Mouse (Mus musculus) left cerebral cortex, adult 9 months (tissue): ENCODE data around the gene Brsk2.
"Not testable (repeated sequence)": the region's sequence is repeated elsewhere in the genome, so short reads cannot be mapped to it uniquely, and the experiment has no call there.

Experiments used
- DNase-seq, 2 experiments: peaks; one replicate each; pipeline ENCODE4 v3.0.0; 2022; ENCODE audit warnings: low spot score in 2 of 2

Brsk2 gene

GRCm38 (mm10) chr7:141948906-141949798, at the start of gene Brsk2:
Gene Brsk2, plus strand, starts transcription at chr7:141949751.
- DNase-seq, result peak; percentile 93 to 96

- DNase-seq, result no peak
Observed at GRCm38 (mm10) chr7:141901825-141902224, 47.7 kb upstream of the Brsk2 start.

GRCm38 (mm10) chr7:141902269-141902729, 47.3 kb upstream of the Brsk2 start:
- peak; percentile 93 to 99 for DNase-seq

GRCm38 (mm10) chr7:141902791-141903190, 46.8 kb upstream of the Brsk2 start:
- peak; percentile 35 to 69 for DNase-seq

- no peak for DNase-seq
Observed at GRCm38 (mm10) chr7:141908591-141908990, 41.0 kb upstream of the Brsk2 start.

GRCm38 (mm10) chr7:141911305-141911704, 38.2 kb upstream of the Brsk2 start:
- no peak for DNase-seq

- DNase-seq, result no peak
Observed at GRCm38 (mm10) chr7:141918407-141918806, 31.1 kb upstream of the Brsk2 start, which contains the start of gene Tollip. Gene Tollip, minus strand, starts transcription at chr7:141918507.

GRCm38 (mm10) chr7:141924121-141924520, 25.4 kb upstream of the Brsk2 start:
- DNase-seq, result not testable (repeated sequence)

GRCm38 (mm10) chr7:141924917-141925316, 24.6 kb upstream of the Brsk2 start:
- DNase-seq, result peak in 1 of 2 experiments; percentile 64

GRCm38 (mm10) chr7:141928642-141929041, 20.9 kb upstream of the Brsk2 start:
- DNase-seq, result peak in 1 of 2 experiments; percentile 75

- DNase-seq, result no peak
Observed at GRCm38 (mm10) chr7:141934128-141934898, 15.2 kb upstream of the Brsk2 start.

GRCm38 (mm10) chr7:141934951-141935350, 14.6 kb upstream of the Brsk2 start:
- DNase-seq, result no peak

- no peak for DNase-seq
Observed at GRCm38 (mm10) chr7:141943444-141943843, 6.1 kb upstream of the Brsk2 start.

GRCm38 (mm10) chr7:141945927-141946326, 3.6 kb upstream of the Brsk2 start:
- peak in 1 of 2 experiments; percentile 86 for DNase-seq

- no peak for DNase-seq
Observed at GRCm38 (mm10) chr7:141947512-141947911, 2.0 kb upstream of the Brsk2 start.

- DNase-seq, result no peak
Observed at GRCm38 (mm10) chr7:141948045-141948444, 1.5 kb upstream of the Brsk2 start.

GRCm38 (mm10) chr7:141949799-141950103, 200 bp downstream of the Brsk2 start:
- no peak for DNase-seq

GRCm38 (mm10) chr7:141950104-141951013, 808 bp downstream of the Brsk2 start:
- peak in 1 of 2 experiments; percentile 58 for DNase-seq

GRCm38 (mm10) chr7:141951821-141952220, 2.3 kb downstream of the Brsk2 start:
- peak in 1 of 2 experiments; percentile 4 for DNase-seq

GRCm38 (mm10) chr7:141952920-141953319, 3.4 kb downstream of the Brsk2 start:
- DNase-seq, result peak in 1 of 2 experiments; percentile 59

- DNase-seq, result peak in 1 of 2 experiments; percentile 19
Observed at GRCm38 (mm10) chr7:141953616-141954015, 4.1 kb downstream of the Brsk2 start.
